Mouse (Mus musculus) liver, embryonic 12.5 days (tissue): ENCODE data around the gene Msi1. TPM values are rescaled to one million over a fixed set of nuclear protein-coding genes. Genes with fewer than 3 reads are reported as not detected.

Experiments used
- ATAC-seq: fragments of 200-750 bp; cut with Nextera tagmentation; 2 replicates; pipeline ENCODE4 v1.8.0; 2017; ENCODE audit warnings: moderate number of reproducible peaks, mild to moderate bottlenecking, moderate library complexity
- H3K27ac ChIP-seq: fragments of 300-500 bp; sonication (generic); 2 replicates; pipeline ENCODE4 v1.5.1; 2016; ENCODE audit warnings: mild to moderate bottlenecking
- H3K27me3 ChIP-seq: fragments of 300-500 bp; sonication (generic); replicated peaks from 2 replicates; pipeline ENCODE4 v1.6.1; 2016; ENCODE audit warnings: mild to moderate bottlenecking, moderate library complexity
- H3K36me3 ChIP-seq: fragments of 300-500 bp; sonication (generic); 2 replicates; pipeline ENCODE4 v1.6.1; 2016; ENCODE audit warnings: mild to moderate bottlenecking, moderate library complexity
- H3K4me1 ChIP-seq: fragments of 300-500 bp; sonication (generic); 2 replicates; pipeline ENCODE4 v1.6.1; 2016
- H3K4me2 ChIP-seq: fragments of 300-500 bp; sonication (generic); 2 replicates; pipeline ENCODE4 v1.6.1; 2016; ENCODE audit warnings: mild to moderate bottlenecking, moderate library complexity
- H3K4me3 ChIP-seq: fragments of 300-500 bp; sonication (generic); 2 replicates; pipeline ENCODE4 v1.5.1; 2016; ENCODE audit warnings: mild to moderate bottlenecking, moderate library complexity
- H3K9ac ChIP-seq: fragments of 300-500 bp; sonication (generic); 2 replicates; pipeline ENCODE4 v1.6.1; 2016; ENCODE audit warnings: mild to moderate bottlenecking, moderate library complexity
- H3K9me3 ChIP-seq: fragments of 300-500 bp; sonication (generic); replicated peaks from 2 replicates; pipeline ENCODE4 v1.6.1; 2016; ENCODE audit warnings: mild to moderate bottlenecking, moderate library complexity
- WGBS: fragments of 180-500 bp; shearing (Covaris S2); methylation state at CpG from one replicate; pipeline ENCODE4 v1.1.7; 2016; ENCODE audit not compliant: insufficient replicate concordance; 5-methylcytosine and 5-hydroxymethylcytosine counted together
- polyA plus RNA-seq: library from polyadenylated mRNA; unstranded; fragments of >200 nt; fragmentation: Nextera tagmentation; extraction: Ambion mirVana; gene quantifications from 2 replicates; pipeline ENCODE4 v1.2.1, GENCODE M21; 2016

Msi1 gene
- polyA plus RNA-seq, 1 experiment from 2014 or later = 2.5 TPM

DNA sequence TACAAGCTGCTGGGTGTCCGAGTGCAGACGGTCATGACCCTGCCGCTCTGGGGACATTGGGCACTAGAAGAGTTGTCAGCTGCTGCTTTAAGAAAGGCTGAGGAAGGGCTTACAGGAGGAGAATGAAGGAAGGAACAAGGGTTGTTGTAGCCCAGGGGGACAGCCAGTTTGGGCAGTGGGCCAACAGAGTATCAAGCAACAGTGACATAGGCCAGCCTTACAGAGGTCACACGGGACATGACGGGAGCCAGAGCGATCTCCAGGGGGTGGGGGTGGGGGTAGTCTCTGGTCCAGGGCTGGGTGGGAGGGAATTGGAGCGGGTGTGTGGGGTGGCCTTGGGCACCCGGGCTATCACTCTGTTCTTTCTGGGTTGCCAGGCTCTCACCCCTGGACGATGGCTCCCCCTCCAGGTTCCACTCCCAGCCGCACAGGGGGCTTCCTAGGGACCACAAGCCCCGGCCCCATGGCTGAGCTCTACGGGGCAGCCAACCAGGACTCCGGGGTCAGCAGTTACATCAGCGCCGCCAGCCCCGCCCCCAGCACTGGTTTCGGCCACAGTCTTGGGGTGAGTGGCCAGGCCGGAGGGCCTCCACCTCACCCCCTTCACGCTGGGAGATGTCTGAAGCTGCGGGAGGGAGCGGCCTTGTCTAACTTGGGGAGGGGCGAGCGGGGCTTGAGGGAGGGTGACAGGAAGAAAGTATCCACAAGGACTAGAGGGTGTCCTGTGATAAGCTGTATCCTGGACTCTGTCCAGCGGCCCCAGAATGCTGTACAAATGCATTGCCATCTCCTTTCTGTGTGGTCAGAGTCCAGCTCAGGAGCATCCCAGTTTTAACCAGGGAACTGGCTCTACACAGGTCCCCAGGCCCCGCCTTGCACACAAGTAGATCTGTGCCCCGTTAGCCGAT, 21.3 kb downstream of the Msi1 start:
- Histone ChIP-seq H3K27me3 (0 out of 2 replicates have a peak, but pooled peaks cover 3% of the 10 kb centered on the region), H3K9me3 (no peaks in the 10 kb centered on the region), H3K4me2 (no peak overlapping the region), H3K36me3 (no peaks in the 10 kb centered on the region), H3K9ac (no peak overlapping the region), H3K27ac (no peak overlapping the region), H3K4me1 (0 out of 2 replicates have a peak, but pooled peaks cover 4% of the 10 kb centered on the region), H3K4me3 (no peak overlapping the region)
- ATAC-seq = no peak
- WGBS = 77% methylated on average over 27 of the region's 27 CpGs

DNA sequence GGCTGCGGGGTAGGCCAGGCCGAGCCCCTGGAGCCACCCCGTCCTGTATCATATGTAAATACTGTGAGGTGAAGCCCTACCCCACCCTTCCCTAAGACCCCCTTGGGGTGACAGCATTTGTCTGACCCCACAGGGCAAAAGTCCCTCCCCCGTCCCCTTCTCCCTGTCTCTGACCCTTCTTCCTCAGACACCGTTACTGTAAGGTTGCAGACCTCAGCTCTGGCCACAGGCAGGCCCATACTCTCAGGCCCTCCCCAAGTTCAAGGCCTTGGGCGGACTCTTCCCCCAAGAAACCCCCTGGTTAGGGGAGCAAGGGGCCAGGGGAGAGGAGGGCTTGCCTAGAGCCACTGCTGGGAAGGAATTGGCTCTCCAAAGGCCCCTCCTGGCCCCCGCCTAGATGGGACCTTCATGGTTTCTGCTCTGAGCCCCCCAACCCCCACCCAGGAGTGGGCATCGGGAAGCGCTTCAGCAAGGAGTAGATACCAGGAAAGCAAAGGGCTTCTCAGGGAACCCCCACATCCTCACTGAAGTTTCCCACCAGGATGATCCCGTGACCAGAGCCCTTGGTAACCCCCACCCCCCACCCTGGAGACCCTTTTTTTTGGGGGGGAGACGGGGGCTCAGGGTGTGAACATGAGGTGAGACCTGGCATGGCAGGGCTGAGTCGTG, 25.2 kb downstream of the Msi1 start:
- 62% methylated on average over 12 of the region's 12 CpGs for WGBS
- H3K4me3 ChIP-seq = no peak overlapping the region
- ATAC-seq = no peak
- 0 out of 2 replicates have a peak, but pooled peaks cover 25% of the 10 kb centered on the region for H3K27me3 ChIP-seq
- no peaks in the 10 kb centered on the region for H3K36me3 ChIP-seq
- H3K9me3 ChIP-seq = no peaks in the 10 kb centered on the region
- no peak overlapping the region for H3K9ac ChIP-seq
- 0 out of 2 replicates have a peak, but pooled peaks cover 4% of the 10 kb centered on the region for H3K4me1 ChIP-seq
- no peak overlapping the region for H3K4me2 ChIP-seq
- H3K27ac ChIP-seq = no peak overlapping the region

- Histone ChIP-seq H3K9me3 (no peaks in the 10 kb centered on the region), H3K9ac (no peak overlapping the region), H3K4me2 (no peak overlapping the region), H3K27ac (no peak overlapping the region), H3K4me3 (no peak overlapping the region), H3K4me1 (peaks cover 7% of the 10 kb centered on the region; the same call in 1 of the 2 replicates), H3K27me3 (peaks cover 25% of the 10 kb centered on the region; the same call in 1 of the 2 replicates), H3K36me3 (no peaks in the 10 kb centered on the region)
- WGBS = 60% methylated on average over 7 of the region's 7 CpGs
- no peak for ATAC-seq
Observed at GRCm38 (mm10) chr5:115455838-115456237, 26.4 kb downstream of the Msi1 start.

DNA sequence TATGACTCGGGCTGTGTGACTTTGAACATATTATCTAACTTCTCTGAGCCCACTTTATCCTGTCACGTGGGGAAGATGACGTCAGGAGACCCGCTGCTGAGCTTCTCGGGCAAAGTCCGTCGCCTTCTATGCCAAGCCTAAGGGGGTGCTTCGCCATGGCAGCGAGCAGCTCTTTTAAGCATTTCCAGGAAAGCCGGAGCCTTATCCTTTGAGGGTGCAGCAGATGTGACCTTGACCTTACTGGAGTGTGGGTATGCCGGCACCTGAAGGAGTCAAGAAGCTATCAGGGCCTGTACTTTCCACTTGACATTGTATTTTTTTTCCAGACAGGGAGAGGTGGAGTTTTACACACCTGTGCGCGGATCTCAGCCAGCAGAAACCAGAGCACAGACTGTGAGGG, 29.5 kb downstream of the Msi1 start:
- Histone ChIP-seq H3K4me3 (no peak overlapping the region), H3K27me3 (peaks cover 22% of the 10 kb centered on the region; the same call in 1 of the 2 replicates), H3K36me3 (no peaks in the 10 kb centered on the region), H3K4me2 (no peak overlapping the region), H3K4me1 (peaks cover 3% of the 10 kb centered on the region; the same call in 1 of the 2 replicates), H3K9me3 (no peaks in the 10 kb centered on the region), H3K27ac (no peak overlapping the region), H3K9ac (no peak overlapping the region)
- 57% methylated on average over 13 of the region's 13 CpGs for WGBS
- ATAC-seq = no peak

DNA sequence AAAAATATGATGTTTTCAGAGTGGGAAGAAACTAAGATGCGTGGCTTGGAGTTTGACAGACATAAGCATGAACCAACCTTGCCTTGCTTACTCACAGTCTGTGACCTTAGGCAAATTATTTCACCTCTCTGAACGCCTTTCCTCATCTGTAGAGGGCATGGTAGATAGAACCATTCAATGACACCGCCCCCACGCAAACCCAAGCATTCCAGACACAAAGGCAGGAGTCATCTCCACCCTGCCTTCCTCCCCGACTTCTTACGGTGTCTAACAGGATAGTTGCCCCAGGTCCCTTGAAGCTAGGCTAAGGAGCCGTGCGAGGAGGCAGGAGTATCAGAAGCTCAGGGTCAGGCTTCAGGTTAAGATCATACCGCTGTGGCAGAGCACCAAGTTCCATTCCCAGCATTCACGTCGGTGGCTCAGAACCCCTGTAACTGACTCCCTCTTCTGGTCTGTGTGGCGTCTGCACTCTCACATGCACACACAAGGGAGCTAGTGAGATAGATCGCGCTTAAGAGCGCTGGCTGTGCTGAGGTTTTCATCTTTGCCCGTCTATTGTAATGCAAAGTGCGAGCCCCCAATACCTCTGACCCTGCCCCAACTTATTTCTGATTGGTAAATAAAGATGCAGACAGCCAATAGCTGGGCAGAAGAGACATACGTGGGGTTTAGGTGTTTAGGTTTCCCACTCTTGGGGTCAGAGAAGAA, 35.2 kb downstream of the Msi1 start:
- Histone ChIP-seq H3K9me3 (no peaks in the 10 kb centered on the region), H3K4me2 (no peak overlapping the region), H3K4me1 (peaks cover 14% of the 10 kb centered on the region), H3K27me3 (peaks cover 5% of the 10 kb centered on the region; the same call in 1 of the 2 replicates), H3K9ac (no peak overlapping the region), H3K36me3 (no peaks in the 10 kb centered on the region), H3K27ac (no peak overlapping the region), H3K4me3 (no peak overlapping the region)
- ATAC-seq = no peak
- WGBS = 73% methylated on average over 18 of the region's 18 CpGs

- Histone ChIP-seq H3K9ac (peak within 1 kb of the TSS; percentile 29; the same call in 1 of the 2 replicates), H3K27me3 (peaks cover 10% of the 10 kb centered on the region; the same call in 1 of the 2 replicates), H3K36me3 (no peaks in the 10 kb centered on the region), H3K4me2 (peak within 1 kb of the TSS; percentile 19; the same call in 1 of the 2 replicates), H3K9me3 (no peaks in the 10 kb centered on the region), H3K4me3 (no peak within 1 kb of the TSS), H3K27ac (no peak within 1 kb of the TSS), H3K4me1 (peaks cover 13% of the 10 kb centered on the region)
- no peak for ATAC-seq
- 29% methylated on average over 9 of the region's 9 CpGs for WGBS
Observed at GRCm38 (mm10) chr5:115465642-115466420, 36.4 kb downstream of the Msi1 start, which contains the start of gene Pla2g1b. TSS of gene Pla2g1b (plus strand) at chr5:115466262.

- no peak overlapping the region for H3K4me3 ChIP-seq
Observed at GRCm38 (mm10) chr5:115469791-115470190, 40.4 kb downstream of the Msi1 start.

DNA sequence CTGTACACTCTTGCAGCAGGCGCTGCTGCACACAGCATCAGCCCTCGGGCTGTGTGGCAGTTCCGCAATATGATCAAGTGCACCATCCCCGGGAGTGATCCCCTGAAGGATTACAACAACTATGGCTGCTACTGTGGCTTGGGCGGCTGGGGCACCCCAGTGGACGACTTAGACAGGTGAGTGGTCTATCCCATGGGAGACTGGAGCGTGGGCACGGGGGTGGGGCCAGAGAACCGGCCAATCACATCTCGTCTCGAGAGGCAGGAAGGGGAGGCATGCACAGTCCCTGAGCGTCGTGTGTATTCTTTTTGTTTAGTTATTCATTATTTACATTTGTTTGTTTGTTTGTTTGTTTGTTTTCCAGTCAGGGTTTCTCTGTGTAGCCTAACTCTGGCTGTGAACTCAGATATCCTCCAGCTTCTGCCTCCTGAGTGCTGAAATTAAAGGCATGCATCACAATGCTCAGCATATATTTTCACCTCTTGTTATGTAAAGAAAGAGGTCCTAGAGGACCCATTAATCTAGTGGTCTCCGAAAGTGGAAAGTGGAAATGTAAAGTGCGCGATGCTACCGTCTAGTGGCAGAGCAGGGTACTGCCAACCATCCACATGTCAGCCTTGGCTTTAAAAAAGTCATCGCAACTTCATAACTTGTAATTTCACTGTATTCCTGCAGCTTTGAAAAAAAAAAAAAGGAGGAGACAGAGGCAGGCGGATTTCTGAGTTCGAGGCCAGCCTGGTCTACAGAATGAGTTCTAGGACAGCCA, 41.5 kb downstream of the Msi1 start:
- no peaks in the 10 kb centered on the region for H3K9me3 ChIP-seq
- 29% methylated on average over 20 of the region's 20 CpGs for WGBS
- H3K4me2 ChIP-seq = peak overlapping the region; percentile 34

More at GRCm38 (mm10) chr5:115469791-115470190, 40.4 kb downstream of the Msi1 start:
- Histone ChIP-seq H3K27ac (no peak overlapping the region), H3K9me3 (no peaks in the 10 kb centered on the region), H3K27me3 (peaks cover 17% of the 10 kb centered on the region), H3K36me3 (no peaks in the 10 kb centered on the region), H3K9ac (no peak overlapping the region), H3K4me2 (no peak overlapping the region), H3K4me1 (peaks cover 25% of the 10 kb centered on the region)
- no peak for ATAC-seq
- WGBS = 70% methylated on average over 6 of the region's 6 CpGs

DNA sequence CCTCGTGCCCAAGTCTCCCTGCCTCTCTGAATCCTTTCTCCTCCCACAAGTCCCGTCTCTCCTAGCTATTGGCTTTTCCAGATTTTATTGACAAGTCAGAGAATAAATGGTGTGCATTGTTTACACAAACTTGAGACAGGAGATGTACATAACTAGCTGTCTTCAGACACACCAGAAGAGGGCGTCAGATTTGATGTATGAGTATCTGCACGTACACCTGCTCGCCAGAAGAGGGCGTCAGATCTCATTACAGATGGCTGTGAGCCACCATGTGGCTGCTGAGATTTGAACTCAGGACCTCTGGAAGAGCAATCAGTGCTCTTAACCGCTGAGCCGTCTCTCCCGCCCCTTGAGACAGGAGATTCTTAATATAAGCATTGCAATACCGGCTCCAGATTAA, 43.8 kb downstream of the Msi1 start:
- Histone ChIP-seq H3K4me1 (peaks cover 28% of the 10 kb centered on the region), H3K9me3 (no peaks in the 10 kb centered on the region), H3K36me3 (no peaks in the 10 kb centered on the region), H3K27ac (no peak overlapping the region), H3K9ac (no peak overlapping the region), H3K27me3 (peaks cover 20% of the 10 kb centered on the region), H3K4me3 (no peak overlapping the region), H3K4me2 (no peak overlapping the region)
- 57% methylated on average over 10 of the region's 10 CpGs for WGBS
- ATAC-seq = no peak

More for the DNA sequence above, 41.5 kb downstream of the Msi1 start:
- Histone ChIP-seq H3K9ac (no peak overlapping the region), H3K4me3 (peak overlapping the region; percentile 1; the same call in 1 of the 2 replicates), H3K27ac (no peak overlapping the region), H3K4me1 (peaks cover 30% of the 10 kb centered on the region), H3K27me3 (peaks cover 25% of the 10 kb centered on the region), H3K36me3 (no peaks in the 10 kb centered on the region)
- ATAC-seq = no peak

DNA sequence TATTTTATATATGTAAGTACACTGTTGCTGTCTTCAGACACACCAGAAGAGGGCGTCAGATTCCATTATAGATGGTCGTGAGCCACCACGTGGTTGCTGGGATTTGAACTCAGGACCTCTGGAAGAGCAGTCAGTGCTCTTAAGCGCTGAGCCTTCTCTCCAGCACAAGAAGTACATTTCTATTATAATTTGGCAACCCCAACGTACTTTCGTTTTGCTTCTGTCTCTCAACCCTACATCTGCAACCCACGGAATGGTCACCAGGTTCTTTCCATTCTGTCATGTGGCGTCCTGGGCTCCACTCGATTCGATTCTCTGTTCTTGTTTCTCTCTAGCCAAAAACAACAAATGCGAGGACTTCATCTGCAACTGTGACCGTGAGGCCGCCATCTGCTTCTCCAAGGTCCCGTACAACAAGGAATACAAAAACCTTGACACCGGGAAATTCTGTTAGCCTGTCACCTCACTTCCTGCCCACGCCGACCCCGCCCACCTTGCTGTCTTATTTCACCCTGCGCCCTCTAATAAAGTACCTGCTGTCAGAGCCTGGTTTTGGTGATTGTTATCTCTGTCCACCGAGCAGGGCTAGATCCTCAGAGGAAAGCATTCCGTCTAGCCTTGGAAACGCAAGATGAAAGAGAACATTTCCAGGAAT, 44.9 kb downstream of the Msi1 start:
- H3K27me3 ChIP-seq = peaks cover 20% of the 10 kb centered on the region
- 49% methylated on average over 22 of the region's 22 CpGs for WGBS
- H3K4me3 ChIP-seq = no peak overlapping the region
- peaks cover 29% of the 10 kb centered on the region for H3K4me1 ChIP-seq
- H3K36me3 ChIP-seq = peaks cover under 1% of the 10 kb centered on the region
- H3K4me2 ChIP-seq = peak overlapping the region; percentile 39
- no peaks in the 10 kb centered on the region for H3K9me3 ChIP-seq
- no peak overlapping the region for H3K9ac ChIP-seq
- H3K27ac ChIP-seq = no peak overlapping the region
- ATAC-seq = no peak
